In the genomic region with DNA sequence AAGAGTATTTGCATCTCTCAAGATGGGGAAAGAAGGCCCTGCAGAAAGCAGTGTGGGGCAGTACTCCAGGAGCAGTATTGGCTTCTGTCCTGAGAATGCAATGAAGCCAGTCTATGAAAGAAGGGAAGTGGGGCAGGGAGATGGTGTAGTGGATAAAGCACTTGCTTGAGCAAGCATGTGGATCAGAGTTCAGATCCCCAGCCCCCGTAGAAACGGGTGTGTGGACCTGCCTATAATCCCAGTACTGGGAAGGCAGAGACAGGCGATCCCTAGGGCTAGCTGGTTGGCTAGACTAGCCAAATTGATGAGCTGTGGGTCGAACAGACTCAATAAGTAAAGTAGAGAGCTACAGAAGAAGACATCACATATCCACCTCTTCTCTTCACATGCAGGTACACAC, we compare ENCODE assay signal across 25 mouse cellular contexts.
"Had no signal": no experiment of that assay in that cellular context is flagged by ENCODE, and none has a peak within 500 bp of the region (broad histone marks: within the 10 kb centered on the region; RNA-seq: fewer than 3 reads in every experiment).

No protein-coding gene starts in this region.

- H3K4me3 ChIP-seq: heart, embryonic 13.5 days; heart, embryonic 15.5 days; hindbrain, embryonic 12.5 days; intestine, embryonic 15.5 days; layer of hippocampus, adult 2 months; left cerebral cortex, adult 2 months; limb, embryonic 13.5 days; limb, embryonic 15.5 days; liver, embryonic 12.5 days had no signal

- DNase-seq: forebrain, postnatal 0 days; gastrocnemius, postnatal 14 days; gastrocnemius, postnatal 36 days; heart, postnatal 14 days; heart, postnatal 4 days; kidney, adult 18-20 months; kidney, adult 8-10 months; kidney, postnatal 10 days; kidney, postnatal 25 days; kidney, postnatal 4 days had no signal

- H3K4me2 ChIP-seq: heart, embryonic 11.5 days; heart, embryonic 13.5 days; heart, embryonic 15.5 days; hindbrain, embryonic 12.5 days; hindbrain, embryonic 14.5 days; intestine, embryonic 15.5 days; limb, embryonic 13.5 days; limb, embryonic 15.5 days; liver, embryonic 12.5 days had no signal

- H3K9ac ChIP-seq: forebrain, postnatal 0 days; heart, embryonic 13.5 days; heart, embryonic 15.5 days; hindbrain, embryonic 12.5 days; hindbrain, embryonic 14.5 days; intestine, embryonic 15.5 days; limb, embryonic 13.5 days; limb, embryonic 15.5 days; liver, embryonic 12.5 days; liver, embryonic 14.5 days had no signal

- ATAC-seq: forebrain, postnatal 0 days; hindbrain, embryonic 16.5 days; inflammation-experienced regulatory T-cells, adult 6 months; intestine, embryonic 15.5 days; intestine, postnatal 0 days; liver, embryonic 12.5 days had no signal

- H3K9me3 ChIP-seq: heart, embryonic 13.5 days; heart, embryonic 15.5 days; hindbrain, embryonic 12.5 days; intestine, embryonic 15.5 days; limb, embryonic 13.5 days; limb, embryonic 15.5 days; liver, embryonic 12.5 days had no signal

- H3K27ac ChIP-seq: heart, embryonic 13.5 days; heart, embryonic 15.5 days; hindbrain, embryonic 14.5 days; layer of hippocampus, adult 2 months; left cerebral cortex, adult 2 months; limb, embryonic 13.5 days; limb, embryonic 15.5 days; liver, embryonic 12.5 days; liver, embryonic 14.5 days had no signal

- H3K27me3 ChIP-seq: heart, embryonic 13.5 days; heart, embryonic 15.5 days; hindbrain, embryonic 12.5 days; intestine, embryonic 15.5 days; limb, embryonic 13.5 days; limb, embryonic 15.5 days; liver, embryonic 12.5 days had no signal

- H3K36me3 ChIP-seq: heart, embryonic 13.5 days; heart, embryonic 15.5 days; hindbrain, embryonic 12.5 days; intestine, embryonic 15.5 days; limb, embryonic 13.5 days; limb, embryonic 15.5 days; liver, embryonic 12.5 days had no signal
